Mouse (Mus musculus): ENCODE results near the gene Fabp7. TPM values are rescaled to one million over a fixed set of nuclear protein-coding genes. Genes with fewer than 3 reads are reported as not detected.

The Fabp7 gene
- polyA plus RNA-seq, 2 experiments from 2014 or later = not detected

DNA sequence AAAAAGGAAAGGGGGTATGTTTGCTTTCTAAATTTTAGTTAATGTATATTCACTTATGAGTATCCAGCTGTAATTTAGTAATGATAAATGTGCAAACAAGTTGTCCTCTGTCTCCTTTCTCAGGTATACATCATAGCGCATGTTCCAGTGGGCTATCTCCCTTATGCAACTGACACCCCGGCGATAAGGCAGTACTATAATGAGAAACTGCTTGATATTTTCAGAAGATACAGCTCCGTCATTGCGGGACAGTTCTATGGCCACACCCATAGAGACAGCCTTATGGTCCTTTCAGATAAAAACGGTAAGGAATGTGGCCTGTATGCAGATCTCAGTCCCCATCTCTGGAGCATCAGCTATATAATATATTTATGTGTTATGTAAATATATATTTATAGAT, 23.1 kb downstream of the Fabp7 start:
- ATAC-seq = no peak

DNA sequence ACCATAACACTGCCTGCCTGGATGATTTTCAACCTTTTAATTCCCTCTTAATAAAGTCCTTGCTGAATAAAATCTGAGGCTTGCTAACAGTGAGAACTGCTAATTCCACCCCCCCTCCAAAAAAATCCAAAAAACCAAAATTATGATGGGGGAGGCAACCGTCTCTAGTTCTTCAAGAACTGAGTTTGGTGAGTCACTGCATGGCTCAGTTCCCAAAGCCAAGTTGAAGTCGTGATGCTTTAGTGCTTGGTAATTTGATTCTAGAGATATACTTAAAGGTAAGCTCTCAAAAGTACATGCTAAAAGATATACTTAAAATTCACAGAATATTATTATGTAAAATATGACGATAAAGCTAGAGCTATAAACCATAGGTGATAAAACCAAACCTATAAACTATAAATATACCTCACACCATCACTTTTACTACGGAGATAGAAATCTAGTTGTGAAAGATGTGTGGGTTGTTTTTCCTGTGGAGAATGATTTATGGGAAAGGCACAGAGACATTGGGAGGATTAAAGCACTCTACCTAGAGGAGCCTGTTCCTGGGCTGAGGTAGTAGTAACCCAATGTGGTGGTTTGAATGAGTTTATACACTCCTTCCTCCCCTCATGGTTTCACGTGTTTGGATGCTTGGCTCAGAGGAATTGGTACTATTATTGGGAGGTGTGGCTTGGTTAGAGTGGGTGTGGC, 27.6 kb downstream of the Fabp7 start:
- ATAC-seq = no peak

DNA sequence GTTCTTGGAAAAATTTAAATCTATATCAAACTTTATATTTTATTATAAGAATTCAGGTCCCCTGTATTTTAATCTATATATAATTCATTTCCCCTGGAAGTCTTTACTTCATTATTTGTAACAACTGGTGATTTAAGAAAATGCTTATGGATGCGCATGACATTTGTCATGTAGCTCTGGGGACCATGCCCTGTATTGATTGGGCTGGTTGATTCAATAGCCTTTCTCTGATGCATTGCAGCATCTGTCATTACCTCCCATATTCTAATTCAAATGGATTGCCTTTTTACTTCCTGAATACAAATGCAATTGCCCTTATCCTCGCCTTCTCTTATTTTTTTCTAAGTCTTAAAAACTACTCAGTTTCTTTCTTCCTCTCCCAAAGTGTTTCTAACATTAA, 29.6 kb downstream of the Fabp7 start:
- ATAC-seq = no peak

DNA sequence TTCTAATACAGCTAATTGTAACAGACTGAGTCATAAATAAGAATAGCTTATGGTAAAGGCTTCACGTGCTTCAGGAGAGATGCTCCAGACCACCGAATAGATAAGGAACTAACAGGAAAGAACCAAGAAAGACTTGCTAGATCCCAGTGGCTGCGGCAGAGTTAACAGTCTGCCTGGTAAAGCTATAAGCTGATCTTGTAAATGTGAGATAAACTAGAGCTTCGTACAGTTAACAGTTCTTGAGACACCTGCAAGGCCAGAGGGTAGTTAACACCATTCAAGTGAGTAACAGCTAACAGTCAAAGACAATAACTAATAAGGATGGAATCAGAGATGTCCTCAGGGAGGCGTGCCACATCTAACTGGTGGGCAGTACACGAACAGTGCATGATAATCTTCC, 31.2 kb downstream of the Fabp7 start:
- no peak for ATAC-seq

DNA sequence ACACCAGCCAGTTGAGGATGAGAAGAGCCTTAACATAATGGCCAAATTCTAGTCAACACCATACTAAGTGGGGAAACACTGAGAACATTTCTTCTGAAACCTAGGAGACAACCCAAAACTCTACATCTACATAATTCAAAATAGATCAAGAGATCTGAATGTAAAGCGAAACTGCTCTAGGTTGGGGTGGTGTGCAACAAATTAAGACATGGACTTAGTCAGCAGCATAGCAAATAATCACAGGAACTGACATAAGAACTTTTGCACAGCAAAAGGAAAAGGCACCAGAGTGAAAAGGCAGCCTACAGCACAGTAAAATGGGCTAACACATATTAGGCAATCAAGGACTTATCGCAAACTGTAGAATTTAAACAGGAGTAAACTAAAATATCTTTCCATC, 34.5 kb downstream of the Fabp7 start:
- peak; percentile 23 for ATAC-seq

DNA sequence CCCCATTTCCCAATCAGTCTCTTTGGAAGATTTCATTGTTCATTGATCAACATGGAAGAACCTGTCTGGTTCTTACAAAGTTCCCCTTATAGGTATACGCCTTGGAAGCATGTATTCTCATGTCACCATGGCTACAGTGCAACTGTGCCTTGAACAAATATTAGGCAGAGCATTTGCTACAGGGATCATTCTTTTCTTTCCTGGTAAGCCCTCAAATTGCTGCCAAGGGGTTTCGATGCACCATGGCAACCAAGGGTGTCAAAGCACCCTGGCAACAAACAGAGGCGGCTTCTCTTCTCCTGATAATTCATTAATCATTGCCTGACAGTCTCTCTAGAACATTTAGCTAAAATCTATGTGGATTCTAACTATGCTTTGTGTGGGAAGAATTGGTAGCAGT, 37.8 kb downstream of the Fabp7 start:
- no peak for ATAC-seq

DNA sequence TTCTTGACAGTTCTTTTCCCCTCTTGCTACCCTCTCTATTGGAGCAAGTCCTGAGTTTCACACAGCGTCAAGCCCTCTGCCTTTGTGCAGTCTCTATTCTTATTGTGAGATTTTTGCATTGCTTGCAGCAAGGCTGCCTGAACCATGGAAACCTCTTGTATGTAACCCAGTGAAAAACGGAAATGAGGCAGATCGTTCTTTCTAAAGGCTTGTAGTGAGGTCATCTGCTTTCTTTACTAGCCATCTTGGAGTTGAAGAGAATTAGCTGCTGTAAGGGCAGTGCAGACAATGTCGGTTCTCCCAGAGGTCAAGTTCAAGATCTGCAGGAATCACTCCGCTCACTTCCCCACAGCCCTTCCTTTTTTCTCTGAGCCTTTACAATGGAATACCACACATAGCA, 44.0 kb downstream of the Fabp7 start:
- ATAC-seq = no peak

DNA sequence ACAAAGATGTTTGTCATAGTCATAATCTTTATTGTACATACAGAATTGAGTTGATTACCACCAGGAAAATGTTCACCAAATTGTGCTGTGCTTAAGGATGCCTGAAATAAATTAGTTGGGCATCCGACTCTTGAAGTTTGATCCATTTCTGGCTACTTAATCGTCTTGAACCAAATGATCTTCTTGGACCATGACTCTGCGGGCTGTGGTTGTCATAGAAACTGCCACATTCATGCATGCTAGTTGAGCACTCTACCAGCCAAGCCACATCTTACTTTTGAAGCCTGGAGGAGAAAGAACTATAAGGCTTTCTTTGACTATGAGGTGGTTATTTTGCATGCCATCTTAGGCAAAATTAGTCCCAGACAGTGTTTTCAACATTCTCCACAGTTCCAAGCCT, 44.9 kb downstream of the Fabp7 start:
- no peak for ATAC-seq

DNA sequence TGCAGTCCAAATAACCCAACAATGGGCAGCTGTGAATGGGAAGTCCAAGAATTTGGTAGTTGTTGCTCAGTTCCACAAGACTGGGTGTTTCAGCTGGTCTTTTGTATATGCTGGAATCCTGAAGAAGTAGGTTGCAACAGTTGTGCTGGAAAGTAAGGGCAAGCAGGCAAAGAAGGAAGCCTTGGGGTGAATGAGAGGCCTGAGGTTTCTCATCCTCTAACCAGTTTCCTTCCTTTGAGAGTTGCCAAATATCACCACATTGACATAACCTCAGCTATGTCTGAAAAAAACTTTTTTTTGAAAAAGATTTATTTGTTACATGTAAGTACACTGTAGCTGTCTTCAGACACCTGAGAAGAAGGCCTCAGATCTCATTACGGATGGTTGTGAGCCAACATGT, 50.4 kb downstream of the Fabp7 start:
- no peak for ATAC-seq

DNA sequence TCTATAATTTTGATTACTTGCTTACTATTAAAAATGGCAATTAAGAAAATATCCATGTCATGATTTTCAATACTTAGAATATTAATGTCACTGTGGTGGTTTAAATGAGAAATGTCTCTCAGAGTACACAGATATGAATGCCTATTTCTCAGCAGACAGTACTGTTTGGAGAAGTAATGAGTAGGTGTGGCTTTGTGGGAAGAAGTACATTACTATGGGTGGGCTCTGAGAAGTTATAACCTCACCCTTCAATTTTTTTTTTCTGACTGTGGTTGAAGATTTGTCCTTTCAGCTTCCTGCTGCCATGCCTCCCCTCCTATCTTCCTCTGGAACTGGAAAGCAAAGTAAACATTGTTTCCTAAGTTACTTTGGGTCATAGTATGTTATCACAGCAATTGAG, 51.3 kb downstream of the Fabp7 start:
- ATAC-seq = no peak

Other genes starting within 250 kb of the Fabp7 start
- gene Pkib, start 152.9 kb upstream of the Fabp7 start, polyA plus RNA-seq (2017; shearing (Covaris generic)) = 1 to 10 TPM in 1 of 2 experiments, not detected in 1; 1.7 TPM
- gene Smpdl3a, start 9.5 kb downstream of the Fabp7 start, polyA plus RNA-seq (2017; shearing (Covaris generic)) = 100 to 1,000 TPM; 146 TPM